Mouse (Mus musculus): ENCODE measurements around the gene Slc30a7.

GRCm38 (mm10) chr3:115949921-115950877 is 57.0 kb downstream of the Slc30a7 start:
- TF ChIP-seq CTCF (IDR thresholded peaks at IDR 0.05; ENCODE audit: low read depth) (no peak), EP300 (IDR thresholded peaks at IDR 0.05; ENCODE audit: low read depth) (no peak)
